Mouse (Mus musculus): ENCODE data around the gene Mrtfb.

- TF ChIP-seq GATA1 (IDR thresholded peaks at IDR 0.05; ENCODE audit: borderline replicate concordance, low read length) = no peak
- no peak for TF ChIP-seq FLI1 (IDR thresholded peaks at IDR 0.05; ENCODE audit: low read length)
Measured at GRCm38 (mm10) chr16:13338094-13338493, 81.8 kb downstream of the Mrtfb start.

Data from megakaryocyte, embryonic 14.5 days (primary cell).